ENCODE assay signal across 13 mouse cellular contexts in genomic region chr1:78593927-78594641, GRCm38 (mm10).
DNase-seq lines count a peak whose midpoint lies in the region; ATAC-seq lines count a peak whose summit lies in the region.
"Had no signal": no experiment of that assay in that cellular context is flagged by ENCODE, and none has a peak within 500 bp of the region (broad histone marks: within the 10 kb centered on the region; RNA-seq: fewer than 3 reads in every experiment).

No protein-coding gene starts in this region.

- no peaks in the 10 kb centered on the region for H3K9me3 ChIP-seq in heart, embryonic 10.5 days
- no peaks in the 10 kb centered on the region for H3K9me3 ChIP-seq in forebrain, embryonic 16.5 days (ENCODE audit: control insufficient read depth, low read length)
- H3K9me3 ChIP-seq: heart, embryonic 12.5 days; hindbrain, embryonic 15.5 days; liver, embryonic 13.5 days; midbrain, embryonic 13.5 days had no signal

- intact Hi-C loops in heart, postnatal 14 days (cut with DNase I): no loop called here
- intact Hi-C loops in left cerebral cortex, postnatal 4 days (cut with DNase I): no loop called here

- H3K4me2 ChIP-seq in forebrain, embryonic 16.5 days (ENCODE audit: low read length): no peak overlapping the region
- H3K4me2 ChIP-seq: heart, embryonic 12.5 days; hindbrain, embryonic 15.5 days; liver, embryonic 13.5 days; midbrain, embryonic 13.5 days had no signal

- no peak overlapping the region for H3K9ac ChIP-seq in forebrain, embryonic 16.5 days (replicated peaks; ENCODE audit: low read depth, low read length)
- H3K9ac ChIP-seq: heart, embryonic 12.5 days; hindbrain, embryonic 15.5 days; liver, embryonic 13.5 days; midbrain, embryonic 13.5 days had no signal

- H3K4me1 ChIP-seq in heart, embryonic 10.5 days: peaks cover 29% of the 10 kb centered on the region
- no peaks in the 10 kb centered on the region for H3K4me1 ChIP-seq in forebrain, embryonic 16.5 days (replicated peaks; ENCODE audit: control insufficient read depth, insufficient read depth, low read length)
- H3K4me1 ChIP-seq: hindbrain, embryonic 15.5 days; liver, embryonic 13.5 days; midbrain, embryonic 13.5 days had no signal

- DNase-seq in heart, embryonic 10.5 days (ENCODE audit: low spot score): peak; percentile 35
- DNase-seq in heart, postnatal 14 days: no peak
- DNase-seq in Muller cell, postnatal 12 days (ENCODE audit: inconsistent ontology term): peak; percentile 97
- peak; percentile 22 for DNase-seq in left cerebral cortex, postnatal 4 days
- DNase-seq in kidney, postnatal 25 days: no peak
- no peak for DNase-seq in heart, adult 9 months (ENCODE audit: low spot score in 2 of 2)
- DNase-seq: kidney, postnatal 14 days; liver, embryonic 13.5 days had no signal

- ATAC-seq in forebrain, embryonic 16.5 days: peak; percentile 93
- ATAC-seq in monocyte, adult 5-6 weeks (replicated peaks; ENCODE audit: insufficient number of reproducible peaks, low FRiP score, low TSS enrichment, poor library complexity, severe bottlenecking): no peak
- ATAC-seq: midbrain, embryonic 13.5 days had no signal

- H3K36me3 ChIP-seq in heart, embryonic 10.5 days: no peaks in the 10 kb centered on the region
- no peaks in the 10 kb centered on the region for H3K36me3 ChIP-seq in forebrain, embryonic 16.5 days (ENCODE audit: control insufficient read depth, insufficient read depth)
- H3K36me3 ChIP-seq: heart, embryonic 12.5 days; hindbrain, embryonic 15.5 days; liver, embryonic 13.5 days; midbrain, embryonic 13.5 days had no signal

- no peak overlapping the region for H3K4me3 ChIP-seq in heart, embryonic 10.5 days
- no peak overlapping the region for H3K4me3 ChIP-seq in forebrain, embryonic 16.5 days (replicated peaks; ENCODE audit: low read length)
- H3K4me3 ChIP-seq: heart, embryonic 12.5 days; hindbrain, embryonic 15.5 days; liver, embryonic 13.5 days; midbrain, embryonic 13.5 days had no signal

- H3K27me3 ChIP-seq in heart, embryonic 10.5 days (ENCODE audit: insufficient read depth, poor library complexity, severe bottlenecking): no peaks in the 10 kb centered on the region
- no peaks in the 10 kb centered on the region for H3K27me3 ChIP-seq in forebrain, embryonic 16.5 days (replicated peaks; ENCODE audit: control insufficient read depth, insufficient read depth, low read length)
- H3K27me3 ChIP-seq: heart, embryonic 12.5 days; hindbrain, embryonic 15.5 days; liver, embryonic 13.5 days; midbrain, embryonic 13.5 days had no signal

- H3K27ac ChIP-seq in heart, embryonic 10.5 days: no peak overlapping the region
- H3K27ac ChIP-seq in forebrain, embryonic 16.5 days (ENCODE audit: low read length): 0 out of 2 replicates have a peak overlapping the region, but pooled peaks have one; percentile 3
- H3K27ac ChIP-seq: hindbrain, embryonic 15.5 days; liver, embryonic 13.5 days; midbrain, embryonic 13.5 days had no signal

- WGBS in heart, embryonic 10.5 days: 77% methylated on average over 14 of the region's 14 CpGs
- WGBS in forebrain, embryonic 16.5 days: 43% methylated on average over 14 of the region's 14 CpGs

Comparison
In these comparisons a context has a peak if more than half of its experiments do, and no peak if none do; other contexts are left out.
1. DNase-seq: peak in heart, embryonic 10.5 days (single experiment), Muller cell, postnatal 12 days (single experiment) and left cerebral cortex, postnatal 4 days (single experiment); none in heart, postnatal 14 days (0 of 2), kidney, postnatal 25 days (0 of 2) and heart, adult 9 months (0 of 2).